Mouse (Mus musculus) bone marrow macrophage, adult 2 months (primary cell): ENCODE measurements around the gene Hsp90ab1. TPM values are rescaled to one million over a fixed set of nuclear protein-coding genes. Genes with fewer than 3 reads are reported as not detected.
A peak's percentile ranks its signal among the peaks of the same experiment; 100 is the strongest.

Experiments
- H3K27ac ChIP-seq: 2 replicates; pipeline ENCODE4 v1.5.1; 2012; ENCODE audit warnings: low read depth, low read length; ENCODE audit not compliant: insufficient read depth
- H3K4me1 ChIP-seq: 2 replicates; pipeline ENCODE4 v1.6.1; 2012; ENCODE audit warnings: low read length; ENCODE audit not compliant: control insufficient read depth, insufficient read depth
- H3K4me3 ChIP-seq: 2 replicates; pipeline ENCODE4 v1.5.1; 2012; ENCODE audit warnings: mild to moderate bottlenecking, low read length, moderate library complexity; ENCODE audit not compliant: insufficient read depth
- CTCF ChIP-seq: IDR thresholded peaks from 2 replicates; pipeline ENCODE4 v1.5.1; 2012; ENCODE audit warnings: low read depth, mild to moderate bottlenecking, low read length, moderate library complexity
- POLR2A ChIP-seq: IDR thresholded peaks from 2 replicates; pipeline ENCODE4 v1.6.1; 2012; ENCODE audit warnings: mild to moderate bottlenecking, low read depth, low read length, borderline replicate concordance
- polyA plus RNA-seq: library from polyadenylated mRNA; stranded (reverse); fragments of >200 nt; gene quantifications from 2 replicates; pipeline ENCODE4 v1.2.4, GENCODE M21; 2012; ENCODE audit not compliant: missing spikeins, insufficient read depth, insufficient read length

The Hsp90ab1 gene
- polyA plus RNA-seq, 1 experiment, result 617 TPM

DNA sequence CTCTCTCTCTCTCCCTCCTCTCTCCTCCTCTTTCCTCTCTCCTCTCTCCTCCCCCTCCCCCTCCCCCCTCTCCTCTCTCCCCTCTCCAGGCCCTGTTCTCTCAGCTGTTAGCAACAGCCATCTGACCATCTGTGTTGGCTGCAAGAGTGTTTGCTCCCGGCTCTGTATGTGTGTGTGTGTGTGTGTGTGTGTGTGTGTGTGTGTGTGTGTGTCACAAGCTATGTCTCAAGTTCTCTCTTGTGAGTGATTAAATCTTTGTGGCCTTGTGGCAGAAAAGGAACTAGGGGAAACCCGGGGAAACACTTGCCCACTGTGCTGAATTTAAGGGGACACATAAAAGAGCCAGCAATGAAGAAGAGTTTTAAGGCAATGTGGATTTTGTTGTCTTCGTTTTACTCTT is 24.7 kb upstream of the Hsp90ab1 start:
- TF ChIP-seq POLR2A, result no peak
- TF ChIP-seq CTCF, result no peak
- Histone ChIP-seq H3K27ac (peak overlapping the region; percentile 69), H3K4me1 (peaks cover 34% of the 10 kb centered on the region), H3K4me3 (no peak overlapping the region)

DNA sequence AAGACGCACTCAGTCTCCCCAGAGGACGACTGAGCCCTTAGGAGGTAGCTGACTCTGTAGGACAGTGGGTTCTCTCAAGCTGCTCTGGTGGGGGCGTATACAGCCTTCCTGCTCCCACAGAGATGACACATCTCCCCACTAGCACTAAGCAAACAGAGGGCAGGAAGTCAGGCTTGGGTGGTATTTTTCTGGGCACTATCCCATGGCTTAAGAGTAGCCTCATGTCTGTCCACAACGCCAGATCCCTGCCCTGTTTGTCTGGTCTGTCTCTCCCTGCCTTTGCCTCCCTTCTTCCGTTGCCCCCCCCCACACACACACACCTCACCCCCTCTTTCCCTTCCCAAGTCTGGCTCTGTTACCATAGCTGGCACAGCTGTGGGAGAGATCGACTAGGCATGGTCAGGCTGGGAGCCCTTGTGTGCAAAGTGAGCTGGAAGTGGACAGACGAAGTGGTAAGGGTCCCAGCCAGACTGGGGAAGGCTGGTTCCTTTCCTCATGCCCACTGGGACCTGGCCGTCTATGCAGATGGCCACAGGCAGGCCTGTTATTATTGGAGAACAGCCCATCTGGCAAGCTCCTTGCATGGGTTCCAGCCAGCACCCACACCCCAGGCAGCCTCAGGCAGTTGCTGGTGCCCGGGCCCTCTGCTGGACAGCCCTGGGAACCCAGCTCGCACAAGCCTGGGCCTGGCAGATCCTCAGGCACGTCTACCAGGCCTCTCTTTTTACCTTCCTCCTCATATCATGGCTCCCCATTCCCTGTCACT is 23.7 kb upstream of the Hsp90ab1 start:
- peak; percentile 33; the same call in 1 of the 2 replicates for TF ChIP-seq CTCF
- no peak for TF ChIP-seq POLR2A
- Histone ChIP-seq H3K4me1 (peaks cover 42% of the 10 kb centered on the region), H3K4me3 (no peak overlapping the region), H3K27ac (peak overlapping the region; percentile 77)

DNA sequence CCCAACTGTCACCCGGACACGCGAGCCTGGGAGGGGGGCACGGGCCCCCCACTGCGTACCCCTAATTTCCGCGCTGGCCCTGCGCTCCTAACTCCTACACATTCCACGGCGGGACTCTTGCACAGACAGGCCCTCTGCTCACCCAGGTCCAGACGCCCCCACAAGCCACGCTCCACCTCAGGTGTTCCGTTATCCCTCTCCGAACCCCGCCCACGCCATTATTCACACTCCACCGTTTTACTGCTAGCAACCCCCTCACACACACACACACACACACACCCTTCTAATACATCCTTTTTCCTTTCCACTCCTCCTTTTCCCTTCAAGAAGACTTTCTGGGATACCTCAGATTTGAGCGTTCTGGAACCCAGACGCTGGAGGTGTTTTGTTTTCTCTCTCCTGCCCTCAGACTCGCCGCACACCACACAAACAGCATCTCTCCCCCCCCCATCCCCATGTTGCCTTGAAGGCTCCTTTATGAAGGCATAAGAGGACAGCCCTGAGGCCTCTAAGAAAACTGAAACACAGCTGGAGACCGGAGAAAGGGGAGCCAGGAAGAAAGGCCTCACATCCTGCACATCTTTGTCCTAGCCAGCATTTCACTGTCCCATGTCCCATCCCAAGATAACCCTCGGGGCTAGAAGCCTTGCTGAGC is 22.8 kb upstream of the Hsp90ab1 start:
- Histone ChIP-seq H3K27ac (no peak overlapping the region), H3K4me1 (peaks cover 51% of the 10 kb centered on the region)

DNA sequence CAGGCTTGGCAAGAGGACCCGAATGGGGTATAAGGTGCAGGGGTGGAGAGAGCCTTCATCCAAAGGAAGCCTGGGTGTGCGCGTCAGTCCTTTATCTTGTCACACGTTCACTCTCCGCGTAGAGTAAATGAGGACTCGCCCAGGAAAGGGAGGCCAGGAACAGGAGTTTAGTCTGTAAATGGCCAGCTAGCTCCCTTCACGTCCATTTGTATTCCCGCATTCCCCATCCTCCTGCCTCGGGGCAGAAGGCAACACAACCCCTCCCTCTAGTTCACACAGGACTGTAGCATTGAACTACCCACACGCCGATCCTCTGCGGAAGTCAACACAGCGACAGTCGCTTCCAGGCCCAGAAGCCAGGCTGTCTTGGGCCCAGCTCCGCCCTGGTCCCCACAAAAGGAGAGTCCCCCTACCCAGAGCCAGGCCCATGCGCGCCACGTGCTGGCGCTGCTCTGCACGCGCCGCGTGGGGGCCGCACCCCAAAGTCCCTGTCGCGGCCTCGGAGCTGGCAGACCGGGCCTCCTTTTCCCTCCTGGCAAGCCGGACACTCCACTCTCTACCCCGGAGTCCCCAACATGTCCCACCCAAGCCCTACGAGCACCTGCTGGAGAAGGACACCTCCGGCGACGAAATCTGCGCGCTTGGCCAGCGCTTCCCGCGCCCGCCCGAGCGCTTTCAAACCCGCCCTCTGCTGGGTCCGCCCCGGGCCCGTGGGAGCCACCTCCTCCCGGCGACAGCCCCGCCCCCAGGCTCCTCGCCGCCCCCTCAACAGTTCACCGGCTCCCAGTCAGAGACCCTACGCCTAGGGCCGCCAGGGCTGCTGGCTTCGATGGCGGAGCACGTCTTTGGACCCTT is 22.0 kb upstream of the Hsp90ab1 start:
- peak overlapping the region; percentile 48 for H3K27ac ChIP-seq
- peak; percentile 66; the same call in 1 of the 2 replicates for TF ChIP-seq POLR2A
- no peak for TF ChIP-seq CTCF
- peaks cover 53% of the 10 kb centered on the region for H3K4me1 ChIP-seq
- peak overlapping the region; percentile 84 for H3K4me3 ChIP-seq

More for the DNA sequence above, 22.8 kb upstream of the Hsp90ab1 start:
- TF ChIP-seq POLR2A, result no peak
- no peak for TF ChIP-seq CTCF
- peak overlapping the region; percentile 84 for H3K4me3 ChIP-seq

DNA sequence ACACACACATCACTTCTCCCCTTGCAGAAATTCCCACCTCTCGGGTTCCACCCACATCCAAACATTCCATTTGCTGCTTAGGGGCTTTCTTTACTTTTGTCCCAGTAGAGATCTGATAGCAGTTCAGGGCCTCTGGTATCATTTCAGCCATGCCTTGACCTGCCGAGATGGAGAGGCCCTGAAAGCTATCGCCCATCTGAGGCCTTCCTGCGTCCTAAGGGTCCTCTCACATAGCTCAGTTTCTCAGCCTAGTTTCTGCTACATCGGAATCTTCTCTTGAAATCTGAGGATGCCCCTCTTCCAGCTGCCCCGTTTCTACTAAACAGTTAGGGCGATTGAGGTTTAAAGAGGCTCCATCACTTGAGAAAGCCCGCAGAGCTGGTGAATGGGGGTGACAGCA is 21.1 kb upstream of the Hsp90ab1 start:
- peak overlapping the region; percentile 84 for H3K4me3 ChIP-seq
- H3K27ac ChIP-seq, result no peak overlapping the region
- H3K4me1 ChIP-seq, result peaks cover 53% of the 10 kb centered on the region
- no peak for TF ChIP-seq CTCF
- TF ChIP-seq POLR2A, result no peak

DNA sequence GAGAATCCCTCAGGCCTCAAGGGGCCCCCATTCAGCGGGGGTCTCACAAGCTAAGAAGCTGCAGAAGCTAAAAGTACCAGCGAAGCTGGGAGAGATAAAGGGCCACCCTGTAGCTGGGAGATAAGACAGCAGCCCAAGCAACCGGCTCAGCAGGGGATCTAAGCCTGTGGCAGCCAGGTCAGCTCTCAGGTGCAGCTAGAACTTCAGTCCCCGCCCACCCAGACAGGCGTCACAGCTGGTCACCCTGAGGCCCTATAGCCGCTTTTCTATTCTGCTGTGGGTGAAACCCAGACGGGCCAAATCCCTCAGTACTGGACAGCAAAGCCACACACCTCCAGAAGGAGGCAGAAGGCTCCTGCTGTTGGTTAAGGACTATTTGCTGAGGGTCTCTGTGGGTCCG is 20.4 kb upstream of the Hsp90ab1 start:
- TF ChIP-seq CTCF, result no peak
- no peak for TF ChIP-seq POLR2A

DNA sequence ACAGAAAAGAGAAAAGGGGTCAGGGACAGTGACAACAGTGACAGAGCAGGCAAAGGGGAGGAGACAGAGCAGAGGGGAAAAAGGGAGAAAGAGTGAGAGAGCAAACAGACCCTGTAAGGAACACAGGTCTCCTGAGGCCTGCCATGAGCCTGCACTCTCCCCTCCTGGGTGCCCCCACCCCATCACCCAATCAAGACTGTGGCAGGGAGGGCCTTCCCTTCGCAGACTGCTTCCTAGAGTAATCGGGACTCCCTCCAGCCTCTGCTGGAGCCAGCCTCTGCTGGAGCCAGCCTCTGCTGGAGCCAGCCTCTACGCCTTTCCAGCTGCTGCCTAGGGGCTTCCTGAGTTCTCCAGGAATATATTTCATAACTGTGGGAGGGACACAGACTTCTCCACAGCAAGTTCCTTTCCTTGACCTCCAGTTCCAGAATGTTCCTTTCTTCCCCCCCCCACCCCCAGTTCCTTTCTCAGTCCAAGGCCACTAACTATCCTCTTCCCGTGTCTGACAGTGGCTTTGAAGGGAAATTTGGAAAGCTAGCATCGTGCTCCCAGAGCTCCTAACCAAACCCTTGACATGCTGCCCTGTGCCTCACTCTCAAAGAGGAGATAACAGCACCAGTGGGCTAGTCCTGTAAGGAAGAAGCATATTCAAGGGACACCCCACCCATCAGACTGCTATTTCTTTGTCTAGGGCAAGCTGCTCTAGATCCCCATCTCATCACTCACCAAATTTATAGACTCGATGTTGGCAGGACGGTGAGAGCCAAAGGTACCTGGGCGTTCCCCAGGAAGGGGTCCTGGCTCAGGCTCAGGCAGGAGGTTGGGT is 19.7 kb upstream of the Hsp90ab1 start:
- H3K4me1 ChIP-seq, result peaks cover 45% of the 10 kb centered on the region
- peak overlapping the region; percentile 6 for H3K4me3 ChIP-seq
- TF ChIP-seq POLR2A (no peak), CTCF (no peak)
- H3K27ac ChIP-seq, result no peak overlapping the region

More for the DNA sequence above, 20.4 kb upstream of the Hsp90ab1 start:
- H3K4me1 ChIP-seq, result peaks cover 50% of the 10 kb centered on the region
- H3K27ac ChIP-seq, result no peak overlapping the region
- H3K4me3 ChIP-seq, result peak overlapping the region; percentile 84

DNA sequence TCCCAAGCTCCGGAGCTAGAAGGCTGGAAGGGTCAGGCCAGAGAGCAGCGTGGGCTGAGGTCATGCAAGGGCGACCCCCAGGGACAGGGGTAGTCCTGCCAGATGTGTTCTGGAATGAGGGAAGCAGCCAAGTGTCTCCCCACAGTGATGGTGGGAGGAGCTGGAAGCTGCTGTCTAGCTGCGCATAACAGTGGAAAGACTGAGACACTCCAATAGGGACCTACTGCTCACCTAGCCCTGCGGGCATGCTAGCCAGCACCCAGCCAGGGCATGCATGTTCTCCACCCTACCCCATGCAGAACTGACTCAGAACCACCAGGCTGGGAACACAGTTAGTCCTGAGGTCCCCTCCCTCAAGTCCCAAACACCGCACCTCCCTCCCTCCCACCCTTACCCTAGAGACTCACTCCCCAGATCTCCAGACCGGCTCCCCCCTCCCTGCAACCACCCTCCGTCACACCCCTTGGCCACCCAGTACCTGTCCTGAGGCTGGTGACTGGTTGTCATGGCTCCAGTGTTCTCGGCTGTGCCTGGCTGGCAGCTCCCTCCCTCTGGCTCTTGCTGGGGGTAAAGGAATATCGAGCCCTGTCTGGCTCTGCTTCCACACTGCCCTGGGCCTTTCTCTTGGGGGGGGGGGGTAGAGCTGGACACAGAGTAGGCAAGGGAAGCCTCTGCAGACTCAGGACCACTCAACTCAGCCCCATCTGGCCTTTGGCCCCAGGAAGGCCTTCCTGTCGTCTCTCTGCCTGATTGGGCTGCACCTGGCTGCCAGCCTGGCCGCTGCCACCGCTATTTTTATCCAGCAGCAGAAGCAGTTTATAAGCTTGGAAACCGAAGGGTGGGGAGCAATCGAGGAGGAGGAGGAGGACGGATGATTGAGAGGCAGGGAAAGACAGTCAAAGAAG is 18.9 kb upstream of the Hsp90ab1 start:
- no peak for TF ChIP-seq POLR2A
- no peak for TF ChIP-seq CTCF
- H3K27ac ChIP-seq, result no peak overlapping the region
- H3K4me3 ChIP-seq, result no peak overlapping the region
- H3K4me1 ChIP-seq, result peaks cover 42% of the 10 kb centered on the region
